17 mouse cellular contexts compared by ENCODE assay signal in the genomic region with DNA sequence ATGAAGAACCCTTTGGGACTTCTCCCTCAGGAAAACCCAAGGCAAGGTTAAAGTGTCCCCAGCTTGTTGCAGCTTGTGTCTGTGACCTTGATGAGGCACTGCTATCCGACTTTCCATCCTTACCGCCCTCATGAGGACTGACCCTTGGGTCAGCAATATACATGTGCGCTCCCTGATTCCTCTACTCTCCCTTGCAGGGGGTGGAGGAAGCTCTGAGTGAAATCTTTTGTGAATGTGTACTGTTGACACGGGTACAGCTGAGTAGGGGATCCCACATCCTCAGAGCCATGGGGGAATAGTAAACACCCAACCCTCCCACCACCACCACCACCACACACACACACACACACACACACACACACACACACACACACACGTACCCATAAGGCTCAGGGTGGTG. TPM values are rescaled to one million over a fixed set of nuclear protein-coding genes. Genes with fewer than 3 reads are reported as not detected.
DNase-seq lines count a peak whose midpoint lies in the region; ATAC-seq and TF ChIP-seq lines count a peak whose summit lies in the region.
"Had no signal": no experiment of that assay in that cellular context is flagged by ENCODE, and none has a peak within 500 bp of the region (broad histone marks: within the 10 kb centered on the region; RNA-seq: fewer than 3 reads in every experiment).

No protein-coding gene starts in this region.

- WGBS in heart, embryonic 10.5 days: 68% methylated on average over 5 of the region's 5 CpGs
- 50% methylated on average over 5 of the region's 5 CpGs for WGBS in kidney, postnatal 0 days
- 63% methylated on average over 4 of the region's 5 CpGs for WGBS in neural tube, embryonic 13.5 days
- WGBS in neural tube, embryonic 15.5 days: 74% methylated on average over 5 of the region's 5 CpGs
- WGBS in olfactory bulb, adult 2 months: 51% methylated on average over 5 of the region's 5 CpGs

- no peak overlapping the region for H3K9ac ChIP-seq in kidney, postnatal 0 days (ENCODE audit: low read depth, low read length)
- no peak overlapping the region for H3K9ac ChIP-seq in neural tube, embryonic 13.5 days
- no peak overlapping the region for H3K9ac ChIP-seq in neural tube, embryonic 15.5 days (replicated peaks)
- H3K9ac ChIP-seq: forebrain, embryonic 15.5 days; hindbrain, embryonic 14.5 days; lung, embryonic 14.5 days; stomach, embryonic 15.5 days had no signal

- DNase-seq in heart, embryonic 10.5 days (ENCODE audit: low spot score): no peak
- DNase-seq in heart, postnatal 14 days: no peak
- DNase-seq in kidney, postnatal 0 days (ENCODE audit: low spot score): no peak
- no peak for DNase-seq in kidney, postnatal 4 days
- no peak for DNase-seq in adrenal gland, adult 8-10 months

- no peak for TF ChIP-seq CTCF in kidney, postnatal 0 days (IDR thresholded peaks at IDR 0.05; ENCODE audit: low read depth)
- TF ChIP-seq CTCF in olfactory bulb, adult 2 months (IDR thresholded peaks at IDR 0.05; ENCODE audit: insufficient read depth, low read depth, low read length): no peak

- peak; percentile 13; the same call in 1 of the 2 replicates for ATAC-seq in kidney, postnatal 0 days (replicated peaks; ENCODE audit: low FRiP score, low read depth)
- ATAC-seq in neural tube, embryonic 13.5 days (ENCODE audit: low read depth): peak; percentile 53; the same call in 1 of the 2 replicates
- ATAC-seq in neural tube, embryonic 15.5 days (ENCODE audit: low FRiP score): no peak; the same call in 1 of the 2 replicates
- ATAC-seq: forebrain, embryonic 15.5 days had no signal

- H3K9me3 ChIP-seq in heart, embryonic 10.5 days: no peaks in the 10 kb centered on the region
- H3K9me3 ChIP-seq in kidney, postnatal 0 days (replicated peaks; ENCODE audit: low read length): no peaks in the 10 kb centered on the region
- no peaks in the 10 kb centered on the region for H3K9me3 ChIP-seq in neural tube, embryonic 13.5 days
- no peaks in the 10 kb centered on the region for H3K9me3 ChIP-seq in neural tube, embryonic 15.5 days (replicated peaks)
- H3K9me3 ChIP-seq: forebrain, embryonic 15.5 days; stomach, embryonic 15.5 days had no signal

- no peak overlapping the region for H3K4me2 ChIP-seq in kidney, postnatal 0 days (ENCODE audit: low read length)
- no peak overlapping the region for H3K4me2 ChIP-seq in neural tube, embryonic 13.5 days
- H3K4me2 ChIP-seq in neural tube, embryonic 15.5 days: no peak overlapping the region
- H3K4me2 ChIP-seq: forebrain, embryonic 15.5 days; hindbrain, embryonic 14.5 days; lung, embryonic 14.5 days; stomach, embryonic 15.5 days had no signal

- H3K36me3 ChIP-seq in heart, embryonic 10.5 days: no peaks in the 10 kb centered on the region
- no peaks in the 10 kb centered on the region for H3K36me3 ChIP-seq in kidney, postnatal 0 days (ENCODE audit: insufficient read depth, low read length)
- no peaks in the 10 kb centered on the region for H3K36me3 ChIP-seq in neural tube, embryonic 13.5 days
- no peaks in the 10 kb centered on the region for H3K36me3 ChIP-seq in neural tube, embryonic 15.5 days
- H3K36me3 ChIP-seq: forebrain, embryonic 15.5 days; stomach, embryonic 15.5 days had no signal

- no peak for TF ChIP-seq POLR2A in olfactory bulb, adult 2 months (IDR thresholded peaks at IDR 0.05; ENCODE audit: insufficient read depth, low read depth, low read length)

- H3K27ac ChIP-seq in heart, embryonic 10.5 days: peak overlapping the region; percentile 67; the same call in 1 of the 2 replicates
- H3K27ac ChIP-seq in kidney, postnatal 0 days: no peak overlapping the region; the same call in 1 of the 2 replicates
- no peak overlapping the region for H3K27ac ChIP-seq in neural tube, embryonic 13.5 days (replicated peaks)
- no peak overlapping the region for H3K27ac ChIP-seq in neural tube, embryonic 15.5 days (replicated peaks)
- H3K27ac ChIP-seq in olfactory bulb, adult 2 months (ENCODE audit: insufficient read depth, low read depth, low read length): peak overlapping the region; percentile 48; the same call in 1 of the 2 replicates
- H3K27ac ChIP-seq: forebrain, embryonic 15.5 days; hindbrain, embryonic 14.5 days; layer of hippocampus, adult 2 months; stomach, embryonic 15.5 days had no signal

- H3K27me3 ChIP-seq in heart, embryonic 10.5 days (ENCODE audit: insufficient read depth, poor library complexity, severe bottlenecking): 0 out of 2 replicates have a peak, but pooled peaks cover 7% of the 10 kb centered on the region
- H3K27me3 ChIP-seq in kidney, postnatal 0 days (ENCODE audit: insufficient read depth, low read length): no peaks in the 10 kb centered on the region
- H3K27me3 ChIP-seq in neural tube, embryonic 13.5 days: no peaks in the 10 kb centered on the region
- H3K27me3 ChIP-seq in neural tube, embryonic 15.5 days (replicated peaks): no peaks in the 10 kb centered on the region
- H3K27me3 ChIP-seq: forebrain, embryonic 15.5 days; stomach, embryonic 15.5 days had no signal

- intact Hi-C loops in heart, postnatal 14 days (cut with DNase I): loop anchor here (10.0 kb wide), 1 partner anchor 329 kb away; the partner anchor contains the start of genes Mrpl38 and Trim65

- no peak overlapping the region for H3K4me3 ChIP-seq in heart, embryonic 10.5 days
- H3K4me3 ChIP-seq in kidney, postnatal 0 days (replicated peaks; ENCODE audit: low read depth, low read length): no peak overlapping the region
- no peak overlapping the region for H3K4me3 ChIP-seq in neural tube, embryonic 13.5 days
- H3K4me3 ChIP-seq in neural tube, embryonic 15.5 days (replicated peaks): no peak overlapping the region
- no peak overlapping the region for H3K4me3 ChIP-seq in olfactory bulb, adult 2 months (ENCODE audit: insufficient read depth, low read depth, low read length)
- H3K4me3 ChIP-seq: forebrain, embryonic 15.5 days; layer of hippocampus, adult 2 months; stomach, embryonic 15.5 days had no signal

- peaks cover 14% of the 10 kb centered on the region for H3K4me1 ChIP-seq in heart, embryonic 10.5 days
- no peaks in the 10 kb centered on the region for H3K4me1 ChIP-seq in kidney, postnatal 0 days (replicated peaks; ENCODE audit: insufficient read depth, low read length)
- H3K4me1 ChIP-seq in neural tube, embryonic 13.5 days (replicated peaks): peaks cover 4% of the 10 kb centered on the region
- peaks cover 2% of the 10 kb centered on the region; the same call in 1 of the 2 replicates for H3K4me1 ChIP-seq in neural tube, embryonic 15.5 days
- peaks cover 8% of the 10 kb centered on the region for H3K4me1 ChIP-seq in olfactory bulb, adult 2 months (ENCODE audit: control insufficient read depth, insufficient read depth, low read length)
- H3K4me1 ChIP-seq: stomach, embryonic 15.5 days had no signal

RNA-seq across cellular contexts. Expression of gene Qrich2, which starts 2.7 kb away (rescaled TPM):
- 0.30 TPM in 1 of 2 replicates, not detected in the other for polyA plus RNA-seq in heart, embryonic 10.5 days (2016; fragmentation: Nextera tagmentation; extraction: Ambion mirVana)
- total RNA-seq in heart, postnatal 14 days (2021): not detected
- polyA plus RNA-seq in kidney, postnatal 0 days (2015; fragmentation: Nextera tagmentation; extraction: Ambion mirVana): 0.24 and 0.32 TPM in 2 replicates
- not detected in 2 replicates for polyA plus RNA-seq in neural tube, embryonic 13.5 days (2015; fragmentation: Nextera tagmentation; extraction: Ambion mirVana)
- polyA plus RNA-seq in neural tube, embryonic 15.5 days (2015; fragmentation: Nextera tagmentation; extraction: Ambion mirVana): 0.15 TPM in 1 of 2 replicates, not detected in the other
- polyA plus RNA-seq in olfactory bulb, adult 2 months (2012; ENCODE audit: insufficient read depth, insufficient read length, low replicate concordance, missing spikeins): not detected in 2 replicates
- total RNA-seq in adrenal gland, adult 8-10 months (2022): under 1 TPM in 1 of 4 experiments, not detected in 3; 0.11 TPM
- total RNA-seq: megakaryocyte progenitor cell, adult 5-6 weeks; MEL; midbrain, postnatal 0 days had no signal
- polyA plus RNA-seq: forebrain, embryonic 15.5 days; heart, embryonic 14.5 days; hindbrain, embryonic 14.5 days had no signal

RNA-seq across cellular contexts. Expression of gene Ubald2, which starts 29.4 kb away (rescaled TPM):
- 36.1 and 40.5 TPM in 2 replicates for polyA plus RNA-seq in heart, embryonic 10.5 days (2016; fragmentation: Nextera tagmentation; extraction: Ambion mirVana)
- 10 to 100 TPM; 41.2 to 42.9 TPM for total RNA-seq in heart, postnatal 14 days (2021)
- 53.5 and 53.6 TPM in 2 replicates for polyA plus RNA-seq in kidney, postnatal 0 days (2015; fragmentation: Nextera tagmentation; extraction: Ambion mirVana)
- polyA plus RNA-seq in neural tube, embryonic 13.5 days (2015; fragmentation: Nextera tagmentation; extraction: Ambion mirVana): 40.7 and 55.0 TPM in 2 replicates
- 33.9 and 39.2 TPM in 2 replicates for polyA plus RNA-seq in neural tube, embryonic 15.5 days (2015; fragmentation: Nextera tagmentation; extraction: Ambion mirVana)
- polyA plus RNA-seq in olfactory bulb, adult 2 months (2012; ENCODE audit: insufficient read depth, insufficient read length, low replicate concordance, missing spikeins): not detected in 2 replicates
- total RNA-seq in adrenal gland, adult 8-10 months (2022): 10 to 100 TPM; 26.1 to 36.2 (median 29.8) TPM

RNA-seq across cellular contexts. Expression of gene Prpsap1, which starts 30.7 kb away (rescaled TPM):
- polyA plus RNA-seq in heart, embryonic 10.5 days (2016; fragmentation: Nextera tagmentation; extraction: Ambion mirVana): 120 and 142 TPM in 2 replicates
- total RNA-seq in heart, postnatal 14 days (2021): 10 to 100 TPM; 41.5 to 45.4 TPM
- 150 and 167 TPM in 2 replicates for polyA plus RNA-seq in kidney, postnatal 0 days (2015; fragmentation: Nextera tagmentation; extraction: Ambion mirVana)
- polyA plus RNA-seq in neural tube, embryonic 13.5 days (2015; fragmentation: Nextera tagmentation; extraction: Ambion mirVana): 177 and 178 TPM in 2 replicates
- 173 and 184 TPM in 2 replicates for polyA plus RNA-seq in neural tube, embryonic 15.5 days (2015; fragmentation: Nextera tagmentation; extraction: Ambion mirVana)
- not detected in 2 replicates for polyA plus RNA-seq in olfactory bulb, adult 2 months (2012; ENCODE audit: insufficient read depth, insufficient read length, low replicate concordance, missing spikeins)
- total RNA-seq in adrenal gland, adult 8-10 months (2022): 100 to 1,000 TPM; 104 to 122 (median 111) TPM

RNA-seq across cellular contexts. Expression of gene Rnf157, which starts 50.5 kb away (rescaled TPM):
- polyA plus RNA-seq in heart, embryonic 10.5 days (2016; fragmentation: Nextera tagmentation; extraction: Ambion mirVana): 7.3 and 8.5 TPM in 2 replicates
- 1 to 10 TPM; 5.8 to 8.8 TPM for total RNA-seq in heart, postnatal 14 days (2021)
- polyA plus RNA-seq in kidney, postnatal 0 days (2015; fragmentation: Nextera tagmentation; extraction: Ambion mirVana): 7.4 and 8.1 TPM in 2 replicates
- polyA plus RNA-seq in neural tube, embryonic 13.5 days (2015; fragmentation: Nextera tagmentation; extraction: Ambion mirVana): 64.8 and 72.0 TPM in 2 replicates
- 69.9 and 85.4 TPM in 2 replicates for polyA plus RNA-seq in neural tube, embryonic 15.5 days (2015; fragmentation: Nextera tagmentation; extraction: Ambion mirVana)
- polyA plus RNA-seq in olfactory bulb, adult 2 months (2012; ENCODE audit: insufficient read depth, insufficient read length, low replicate concordance, missing spikeins): 199 TPM in 1 of 2 replicates, not detected in the other
- total RNA-seq in adrenal gland, adult 8-10 months (2022): 10 to 100 TPM in 2 of 4 experiments, 1 to 10 TPM in 2; 4.8 to 16.9 (median 9.3) TPM

Comparison
In these comparisons a context has a peak if more than half of its experiments do, and no peak if none do; other contexts are left out.
1. H3K27ac ChIP-seq: peak in heart, embryonic 10.5 days (single experiment) and olfactory bulb, adult 2 months (single experiment); none in kidney, postnatal 0 days (single experiment), neural tube, embryonic 13.5 days (single experiment) and neural tube, embryonic 15.5 days (single experiment).